Mouse (Mus musculus) thymus, adult 2 months (tissue): Measurements from ENCODE around the gene Fam178b.

Experiments
- CTCF ChIP-seq: fragments of 200-500 bp; IDR thresholded peaks from 2 replicates; pipeline ENCODE4 v1.5.1; 2012; ENCODE audit warnings: mild to moderate bottlenecking, control low read depth, low read length, moderate library complexity, borderline replicate concordance; ENCODE audit not compliant: control insufficient read depth, poor library complexity, insufficient read depth; ENCODE audit errors: extremely low read depth
- POLR2A ChIP-seq: fragments of 200-500 bp; IDR thresholded peaks from 2 replicates; pipeline ENCODE4 v1.6.1; 2012; ENCODE audit warnings: mild to moderate bottlenecking, low read length, control low read depth, moderate library complexity; ENCODE audit not compliant: control insufficient read depth, poor library complexity, insufficient read depth; ENCODE audit errors: extremely low read depth

DNA sequence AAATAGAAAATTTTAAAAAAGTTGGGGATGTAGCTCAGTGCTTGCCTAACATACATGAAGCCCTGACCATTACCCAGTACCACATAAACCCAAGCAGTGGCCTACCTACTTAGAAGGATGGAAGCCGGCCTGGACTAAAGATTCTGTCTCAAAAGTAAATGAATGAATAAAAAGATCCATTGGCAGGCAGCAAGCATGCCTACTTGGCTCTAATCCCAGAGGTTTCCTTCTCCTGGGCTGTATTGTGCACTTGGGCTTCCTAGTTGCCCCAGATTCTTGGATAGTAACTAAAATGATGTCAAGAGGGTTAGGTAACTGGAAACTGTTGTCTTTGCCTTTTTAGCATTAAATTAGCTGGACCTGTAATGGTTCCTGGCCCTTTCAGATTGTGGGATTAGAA is 169.7 kb downstream of the Fam178b start:
- TF ChIP-seq CTCF (no peak), POLR2A (no peak)
